Mouse (Mus musculus): Measurements from ENCODE around the gene Lrp5.

DNA sequence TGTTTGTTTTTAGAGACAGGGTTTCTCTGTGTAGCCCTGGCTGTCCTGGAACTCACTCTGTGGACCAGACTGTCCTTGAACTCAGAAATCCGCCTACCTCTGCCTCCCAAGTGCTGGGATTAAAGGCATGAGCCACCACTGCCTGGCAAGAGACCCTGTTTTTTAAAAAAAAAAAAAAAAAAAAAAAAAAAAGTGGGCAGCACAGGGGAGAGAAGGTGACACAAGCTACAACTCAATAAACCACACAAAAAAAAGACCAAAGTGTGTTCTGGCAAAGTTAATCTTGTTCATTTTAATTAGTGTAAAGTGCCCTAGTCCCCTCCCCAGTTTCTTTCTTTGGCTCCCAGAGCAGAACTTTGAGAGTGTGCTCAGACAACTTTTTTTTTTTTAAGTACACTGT is 137.1 kb downstream of the Lrp5 start:
- TF ChIP-seq POLR2A (IDR thresholded peaks at IDR 0.05; ENCODE audit: control insufficient read depth in 1 of 2, insufficient read depth in 1 of 2, low read depth in 1 of 2, low read length in 2 of 2, poor library complexity in 1 of 2) (no peak), TCF12 (IDR thresholded peaks at IDR 0.05; ENCODE audit: low read depth, low read length) (no peak), TBP (IDR thresholded peaks at IDR 0.05; ENCODE audit: low read depth, low read length) (no peak), RCOR1 (IDR thresholded peaks at IDR 0.05; ENCODE audit: low read depth, low read length) (no peak), ZNF384 (IDR thresholded peaks at IDR 0.05; ENCODE audit: low read depth, low read length) (no peak; the same call in 1 of the 2 replicates), ZMIZ1 (IDR thresholded peaks at IDR 0.05; ENCODE audit: low read depth, low read length) (no peak), RAD21 (IDR thresholded peaks at IDR 0.05; ENCODE audit: low read depth, low read length) (no peak), BHLHE40 (IDR thresholded peaks at IDR 0.05; ENCODE audit: borderline replicate concordance, low read depth, low read length) (no peak)

Measured in MEL (cell line).